Mouse (Mus musculus) ES-Bruce4 (cell line): ENCODE data around the gene Csf3r.

Experiments
- EP300 ChIP-seq: IDR thresholded peaks from 2 replicates; pipeline ENCODE4 v1.6.1; 2011; ENCODE audit warnings: low read depth, low read length; ENCODE audit not compliant: insufficient read depth
- POLR2A ChIP-seq: IDR thresholded peaks from one replicate; pipeline ENCODE4 v1.8.1; 2011; ENCODE audit warnings: low read length; ENCODE audit not compliant: insufficient read depth

DNA sequence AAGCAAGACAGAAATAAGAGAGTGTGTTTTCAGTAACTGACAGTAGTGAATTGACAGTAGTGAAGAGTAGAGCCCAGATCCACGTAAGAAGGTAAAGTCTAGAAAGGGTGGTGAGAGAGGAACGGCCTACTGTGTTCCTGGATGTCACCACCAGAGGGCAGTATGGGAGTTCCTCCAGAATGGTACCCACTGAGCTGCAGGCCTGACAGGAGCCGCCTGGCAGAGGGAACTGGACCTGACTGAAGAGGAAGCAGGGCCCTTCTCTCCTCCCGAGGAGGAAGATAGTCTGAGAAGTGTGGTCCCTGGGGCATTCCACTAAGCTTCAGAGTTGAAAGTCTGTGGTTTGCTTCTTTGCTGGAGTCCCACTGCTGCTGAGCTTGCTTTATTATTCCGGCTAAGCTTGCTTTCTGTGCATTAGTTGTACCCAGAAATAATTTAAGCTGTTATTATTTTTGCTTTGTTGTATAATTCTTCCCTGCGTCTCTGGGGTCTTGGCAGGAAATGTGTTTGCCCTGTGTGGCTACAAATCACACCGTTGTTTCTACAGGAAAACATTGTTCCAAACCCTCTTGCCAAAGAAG, 61.7 kb downstream of the Csf3r start:
- TF ChIP-seq POLR2A (no peak), EP300 (no peak)
